Mouse (Mus musculus): ENCODE measurements around the gene Col23a1.

DNA sequence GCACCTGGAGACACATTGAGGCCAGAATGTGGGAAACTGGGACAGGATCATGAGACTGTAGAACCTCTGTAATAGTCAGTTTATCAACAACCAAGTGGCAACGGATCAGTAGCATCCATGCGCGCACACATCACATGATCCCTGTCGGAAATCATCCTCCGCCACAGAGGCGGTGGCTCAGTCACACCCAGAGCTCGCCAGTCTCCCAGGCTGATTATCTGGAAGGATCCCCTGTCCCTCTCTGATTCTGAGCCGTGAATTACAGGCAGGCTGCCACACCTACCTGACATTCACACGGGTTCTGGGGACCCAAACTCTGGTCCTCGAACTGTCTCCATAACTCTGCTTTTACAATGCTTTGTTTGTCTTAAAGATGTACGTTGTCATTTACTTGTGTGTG, 110.6 kb downstream of the Col23a1 start:
- no peak for TF ChIP-seq CTCF (IDR thresholded peaks at IDR 0.05; ENCODE audit: extremely low read depth, insufficient read depth, insufficient read length, insufficient replicate concordance)
- TF ChIP-seq POLR2A (IDR thresholded peaks at IDR 0.05; ENCODE audit: low read depth, low read length) = no peak
